Mouse (Mus musculus) cerebellum, adult 2 months (tissue): ENCODE data around the gene Rbm26.

Experiments
- CTCF ChIP-seq: fragments of 200-500 bp; IDR thresholded peaks from 2 replicates; pipeline ENCODE4 v1.5.1; 2011; ENCODE audit warnings: low read depth, mild to moderate bottlenecking, control low read depth, low read length, moderate library complexity, borderline replicate concordance; ENCODE audit not compliant: insufficient read depth
- POLR2A ChIP-seq: fragments of 200-500 bp; IDR thresholded peaks from 2 replicates; pipeline ENCODE4 v1.6.1; 2011; ENCODE audit warnings: low read length, control low read depth, borderline replicate concordance; ENCODE audit not compliant: insufficient read depth

DNA sequence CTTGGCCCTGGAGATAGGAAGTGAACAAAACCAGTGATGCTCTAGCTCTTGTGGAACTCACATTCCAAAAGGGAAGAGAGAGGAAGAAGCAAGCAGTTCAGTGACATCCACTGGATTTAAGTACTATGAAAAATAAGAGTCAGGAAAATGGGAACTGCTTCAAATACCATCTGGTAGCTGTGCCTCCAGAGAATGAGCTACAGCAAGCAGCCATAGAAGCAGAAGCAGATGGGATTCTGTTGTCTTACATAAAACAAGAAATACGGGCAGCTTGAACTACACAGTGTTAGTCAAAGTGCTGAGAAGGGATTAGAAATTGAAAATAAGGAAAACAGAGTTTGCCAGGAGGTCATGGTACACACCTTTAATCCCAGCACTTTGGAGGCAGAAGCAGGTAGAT, 112.9 kb downstream of the Rbm26 start:
- TF ChIP-seq CTCF = no peak
- TF ChIP-seq POLR2A = no peak
